ENCODE assay signal across 7 mouse cellular contexts in the genomic region with DNA sequence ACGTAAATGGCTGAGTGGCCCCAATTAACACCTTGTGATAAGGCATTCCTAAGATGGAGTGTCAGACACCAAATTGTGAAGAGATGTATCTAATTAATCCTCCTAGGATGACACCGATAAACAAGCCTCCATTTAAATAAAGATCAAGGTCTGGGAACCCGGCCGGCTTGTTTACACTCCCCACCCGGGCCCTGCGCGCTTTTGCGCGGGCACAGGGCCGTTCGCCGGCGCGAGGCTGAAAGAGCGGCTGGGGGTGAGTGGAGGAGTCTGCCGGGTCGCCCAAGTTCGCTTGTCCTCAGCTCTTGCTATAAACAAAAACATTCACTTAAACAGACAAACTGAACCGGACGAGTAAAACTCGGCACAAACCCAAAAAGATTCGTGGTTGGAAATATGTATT. TPM values are rescaled to one million over a fixed set of nuclear protein-coding genes. Genes with fewer than 3 reads are reported as not detected.
DNase-seq lines count a peak whose midpoint lies in the region; ATAC-seq and TF ChIP-seq lines count a peak whose summit lies in the region.

No protein-coding gene starts in this region.

- peaks cover 73% of the 10 kb centered on the region for H3K27me3 ChIP-seq in liver, embryonic 11.5 days (replicated peaks; ENCODE audit: control insufficient read depth, insufficient read depth, low read length)
- peaks cover 89% of the 10 kb centered on the region for H3K27me3 ChIP-seq in forebrain, embryonic 10.5 days (ENCODE audit: poor library complexity, severe bottlenecking)
- peaks cover 52% of the 10 kb centered on the region for H3K27me3 ChIP-seq in intestine, postnatal 0 days (replicated peaks; ENCODE audit: control insufficient read depth, insufficient read depth, low read length)
- H3K27me3 ChIP-seq in small intestine, adult 2 months (ENCODE audit: control insufficient read depth, insufficient read depth, low read length), result peaks cover 27% of the 10 kb centered on the region

- TF ChIP-seq CTCF in intestine, postnatal 0 days (IDR thresholded peaks at IDR 0.05; ENCODE audit: low read depth), result no peak
- no peak for TF ChIP-seq CTCF in small intestine, adult 2 months (IDR thresholded peaks at IDR 0.05; ENCODE audit: extremely low read depth, insufficient read length, insufficient replicate concordance, low read depth, low read length)

- no peaks in the 10 kb centered on the region for H3K36me3 ChIP-seq in liver, embryonic 11.5 days (ENCODE audit: control insufficient read depth, insufficient read depth, low read length)
- H3K36me3 ChIP-seq in forebrain, embryonic 10.5 days (replicated peaks), result no peaks in the 10 kb centered on the region
- no peaks in the 10 kb centered on the region for H3K36me3 ChIP-seq in intestine, postnatal 0 days (ENCODE audit: control insufficient read depth, insufficient read depth)
- H3K36me3 ChIP-seq in small intestine, adult 2 months (ENCODE audit: control insufficient read depth, insufficient read depth, low read length), result no peaks in the 10 kb centered on the region

- H3K4me3 ChIP-seq in liver, embryonic 11.5 days (ENCODE audit: low read depth, low read length), result peak overlapping the region; percentile 35
- H3K4me3 ChIP-seq in forebrain, embryonic 10.5 days, result peak overlapping the region; percentile 48
- peak overlapping the region; percentile 36 for H3K4me3 ChIP-seq in intestine, postnatal 0 days (ENCODE audit: low read depth, low read length)
- peak overlapping the region; percentile 51; the same call in 1 of the 2 replicates for H3K4me3 ChIP-seq in small intestine, adult 2 months (ENCODE audit: low read depth, low read length)

- DNase-seq in liver, embryonic 11.5 days (ENCODE audit: low spot score), result no peak
- DNase-seq in liver, result no peak
- no peak for DNase-seq in forebrain, embryonic 10.5 days (ENCODE audit: extremely low spot score, low spot score)
- DNase-seq in frontal cortex, postnatal 25 days (ENCODE audit: low spot score in 2 of 2), result no peak
- DNase-seq in thymus, postnatal 10 days (ENCODE audit: low spot score in 2 of 2), result no peak

- no peaks in the 10 kb centered on the region for H3K9me3 ChIP-seq in liver, embryonic 11.5 days (ENCODE audit: control insufficient read depth, low read length)
- no peaks in the 10 kb centered on the region for H3K9me3 ChIP-seq in forebrain, embryonic 10.5 days
- no peaks in the 10 kb centered on the region for H3K9me3 ChIP-seq in intestine, postnatal 0 days (ENCODE audit: control insufficient read depth)

- no peak overlapping the region for H3K27ac ChIP-seq in liver, embryonic 11.5 days (ENCODE audit: low read depth, low read length)
- no peak overlapping the region for H3K27ac ChIP-seq in forebrain, embryonic 10.5 days
- no peak overlapping the region for H3K27ac ChIP-seq in intestine, postnatal 0 days (ENCODE audit: low read depth, low read length)
- H3K27ac ChIP-seq in small intestine, adult 2 months (ENCODE audit: insufficient read depth, low read depth, low read length), result no peak overlapping the region

- 3% methylated on average over 22 of the region's 22 CpGs for WGBS in liver, embryonic 11.5 days
- WGBS in forebrain, embryonic 10.5 days, result under 1% methylated on average over 22 of the region's 22 CpGs
- 1% methylated on average over 22 of the region's 22 CpGs for WGBS in intestine, postnatal 0 days
- WGBS in small intestine, adult 2 months, result 1% methylated on average over 22 of the region's 22 CpGs

- ATAC-seq in liver, embryonic 11.5 days (replicated peaks; ENCODE audit: low FRiP score), result no peak
- no peak for ATAC-seq in intestine, postnatal 0 days

- no peak overlapping the region for H3K9ac ChIP-seq in liver, embryonic 11.5 days (ENCODE audit: low read depth, low read length)
- no peak overlapping the region for H3K9ac ChIP-seq in intestine, postnatal 0 days (ENCODE audit: low read depth, low read length)

- H3K4me1 ChIP-seq in liver, embryonic 11.5 days (replicated peaks; ENCODE audit: control insufficient read depth, insufficient read depth, low read length), result peaks cover 10% of the 10 kb centered on the region
- peaks cover 42% of the 10 kb centered on the region for H3K4me1 ChIP-seq in forebrain, embryonic 10.5 days
- H3K4me1 ChIP-seq in intestine, postnatal 0 days (replicated peaks; ENCODE audit: control insufficient read depth, insufficient read depth, low read length), result no peaks in the 10 kb centered on the region; the same call in 1 of the 2 replicates
- H3K4me1 ChIP-seq in small intestine, adult 2 months (ENCODE audit: control insufficient read depth, insufficient read depth, insufficient read length, low read length), result peaks cover 4% of the 10 kb centered on the region

- TF ChIP-seq POLR2A in small intestine, adult 2 months (IDR thresholded peaks at IDR 0.05; ENCODE audit: low read depth, low read length), result no peak

- peak overlapping the region; percentile 65 for H3K4me2 ChIP-seq in liver, embryonic 11.5 days
- peak overlapping the region; percentile 70 for H3K4me2 ChIP-seq in intestine, postnatal 0 days (replicated peaks; ENCODE audit: low read depth)

RNA-seq across cellular contexts. Expression of gene Eomes, which starts 9.6 kb away (rescaled TPM):
- polyA plus RNA-seq in liver, embryonic 11.5 days (2014; fragmentation: Nextera tagmentation; extraction: Ambion mirVana), result not detected in 2 replicates
- polyA plus RNA-seq in forebrain, embryonic 10.5 days (2016; fragmentation: Nextera tagmentation; extraction: Ambion mirVana), result 6.2 and 7.7 TPM in 2 replicates
- polyA plus RNA-seq in intestine, postnatal 0 days (2015; fragmentation: Nextera tagmentation; extraction: Ambion mirVana), result not detected in 2 replicates
- 0.11 TPM in 1 of 2 replicates, not detected in the other for polyA plus RNA-seq in small intestine, adult 2 months (2012; rRNA removed)

RNA-seq across cellular contexts. Expression of gene Golga4, which starts 18.4 kb away (rescaled TPM):
- polyA plus RNA-seq in liver, embryonic 11.5 days (2014; fragmentation: Nextera tagmentation; extraction: Ambion mirVana), result 39.5 and 42.9 TPM in 2 replicates
- 40.0 and 42.1 TPM in 2 replicates for polyA plus RNA-seq in forebrain, embryonic 10.5 days (2016; fragmentation: Nextera tagmentation; extraction: Ambion mirVana)
- 52.5 and 57.4 TPM in 2 replicates for polyA plus RNA-seq in intestine, postnatal 0 days (2015; fragmentation: Nextera tagmentation; extraction: Ambion mirVana)
- 9.8 and 17.8 TPM in 2 replicates for polyA plus RNA-seq in small intestine, adult 2 months (2012; rRNA removed)
